Mouse (Mus musculus): ENCODE results near the gene Secisbp2. TPM values are rescaled to one million over a fixed set of nuclear protein-coding genes. Genes with fewer than 3 reads are reported as not detected.
A peak's percentile ranks its signal among the peaks of the same experiment; 100 is the strongest.

Secisbp2 gene
- total RNA-seq, 2 experiments from 2014 or later = 19.0 to 21.7 TPM

DNA sequence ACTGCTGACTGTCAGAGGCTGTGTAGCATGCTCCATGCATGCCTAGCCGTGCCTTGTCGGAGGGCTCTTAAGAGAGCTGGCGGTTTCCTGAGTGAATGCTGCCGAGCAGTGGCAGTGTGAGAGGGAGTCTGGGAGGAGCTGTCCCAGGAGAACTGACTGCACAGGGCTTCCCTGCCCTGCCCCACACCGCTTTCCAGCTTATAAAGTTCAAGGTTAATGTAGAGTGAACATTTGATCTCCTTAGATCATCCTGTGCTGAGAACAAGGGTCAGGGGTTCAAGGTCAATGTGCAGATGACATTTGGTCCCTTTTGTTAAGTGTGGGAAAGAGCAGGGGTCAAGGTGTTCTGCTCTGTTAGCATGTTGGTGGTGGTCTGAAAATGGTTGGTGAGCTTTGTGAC, 29.6 kb downstream of the Secisbp2 start:
- no peak for DNase-seq (ENCODE audit: low spot score in 2 of 2)

DNA sequence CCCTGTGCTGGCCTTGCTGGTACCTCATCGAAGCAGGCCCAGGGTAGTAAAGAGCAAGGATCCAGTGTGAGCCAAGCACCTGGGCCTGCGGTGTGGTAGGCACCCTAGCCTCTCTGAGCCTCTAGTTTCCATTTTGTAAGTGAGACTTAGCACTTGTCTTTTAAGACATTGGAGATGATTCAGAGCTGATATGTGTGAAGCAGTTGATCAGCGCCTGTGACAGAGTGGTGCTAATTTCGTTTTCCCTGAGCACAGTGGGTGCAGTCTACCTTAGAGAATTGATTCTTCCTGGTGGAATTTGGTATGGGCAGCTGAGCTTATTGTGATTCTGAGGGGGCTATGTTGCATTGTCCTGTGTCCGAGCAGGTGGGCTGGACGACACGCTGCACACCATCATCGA, 30.1 kb downstream of the Secisbp2 start:
- DNase-seq (ENCODE audit: low spot score in 2 of 2) = no peak

DNA sequence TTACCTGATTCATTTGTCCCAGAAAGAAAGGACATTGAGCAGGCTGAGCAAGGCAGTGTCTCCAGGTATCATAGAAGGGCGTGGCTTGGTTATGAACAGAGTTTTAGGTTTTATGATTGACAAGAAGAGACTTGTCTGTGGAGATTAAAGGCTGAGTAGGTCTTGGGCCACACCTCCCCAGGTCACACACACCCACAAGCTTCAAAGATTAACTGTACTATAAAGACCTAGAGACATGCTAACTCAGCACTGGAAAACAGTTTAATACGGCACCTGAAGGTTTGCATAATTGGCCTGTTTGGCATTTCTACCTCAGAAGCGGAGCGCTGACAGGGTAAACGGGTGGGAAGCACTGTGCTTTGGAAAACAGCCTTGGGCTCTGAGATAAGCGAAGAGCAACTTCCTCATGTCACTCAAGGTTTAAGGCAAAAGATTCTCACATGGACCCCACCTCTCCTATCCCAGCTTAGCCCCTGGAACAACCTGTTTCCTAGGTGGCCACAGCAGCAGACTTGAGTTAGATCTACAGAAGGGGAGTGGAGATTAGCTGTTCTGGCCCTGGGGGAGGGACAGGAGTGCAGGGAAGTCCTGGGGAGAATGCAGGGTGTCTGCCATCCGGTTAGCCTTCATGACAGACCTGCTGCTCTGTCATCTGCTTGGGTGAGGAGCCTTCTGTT, 33.9 kb downstream of the Secisbp2 start:
- no peak for DNase-seq (ENCODE audit: low spot score in 2 of 2)

DNA sequence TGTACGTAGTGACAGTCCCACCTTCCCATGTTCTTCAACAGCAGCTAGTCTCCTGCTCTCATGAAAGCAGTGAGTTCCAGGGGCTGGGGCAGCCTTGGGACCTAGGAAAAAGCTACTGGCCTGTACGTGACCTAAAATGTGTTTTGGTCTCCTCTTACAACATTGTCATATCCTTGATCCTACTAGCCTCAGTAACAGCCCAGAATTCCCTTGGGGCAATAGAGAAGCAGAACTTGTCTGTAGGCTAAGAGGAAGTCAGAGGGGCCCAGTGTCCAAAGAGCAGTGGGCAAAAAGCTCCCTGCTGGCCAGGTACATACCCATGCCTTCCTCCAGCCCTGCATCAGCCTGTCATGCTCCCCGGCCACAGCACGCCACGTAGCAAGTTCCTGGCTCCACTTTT, 35.5 kb downstream of the Secisbp2 start:
- DNase-seq (ENCODE audit: low spot score in 2 of 2) = no peak

DNA sequence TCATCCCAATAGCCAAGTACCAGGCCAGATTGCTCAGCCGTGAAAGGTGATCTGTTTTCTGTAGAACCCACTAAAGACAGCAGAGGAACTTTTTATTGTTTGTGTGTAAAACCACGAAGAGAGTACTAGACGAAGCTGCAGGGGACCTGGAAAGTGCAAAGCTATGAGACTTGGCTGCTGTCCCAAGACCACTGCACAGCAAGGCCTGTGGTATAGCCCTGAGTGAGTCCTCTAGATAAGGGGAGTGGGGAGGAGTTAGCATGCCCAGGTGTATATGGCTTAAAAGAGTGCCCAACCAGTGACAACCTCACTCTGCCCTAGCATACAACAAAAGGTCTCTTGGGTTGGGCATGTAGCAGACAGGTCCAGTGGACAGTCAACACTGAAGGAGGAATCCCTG, 37.2 kb downstream of the Secisbp2 start:
- no peak for DNase-seq (ENCODE audit: low spot score in 2 of 2)

DNA sequence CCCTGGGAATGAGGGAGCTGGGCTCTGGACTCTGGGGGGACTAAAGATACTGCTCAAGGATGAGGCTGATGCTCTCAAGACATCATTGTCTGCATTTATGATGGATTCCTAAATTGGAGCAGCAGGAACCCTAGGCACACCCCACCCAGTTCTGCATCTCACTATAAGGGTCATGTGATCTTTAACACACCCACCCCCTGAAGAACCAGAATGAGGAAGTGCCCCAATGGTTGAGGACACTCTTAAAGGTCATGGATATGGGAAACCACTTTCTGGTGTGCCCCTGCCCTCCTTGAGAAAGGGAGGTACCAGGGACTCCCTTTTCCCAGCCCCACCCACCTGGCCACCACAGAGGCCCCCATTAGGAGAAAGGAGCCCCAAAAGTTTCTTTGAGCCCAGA, 45.0 kb downstream of the Secisbp2 start:
- DNase-seq (ENCODE audit: low spot score in 2 of 2) = no peak

DNA sequence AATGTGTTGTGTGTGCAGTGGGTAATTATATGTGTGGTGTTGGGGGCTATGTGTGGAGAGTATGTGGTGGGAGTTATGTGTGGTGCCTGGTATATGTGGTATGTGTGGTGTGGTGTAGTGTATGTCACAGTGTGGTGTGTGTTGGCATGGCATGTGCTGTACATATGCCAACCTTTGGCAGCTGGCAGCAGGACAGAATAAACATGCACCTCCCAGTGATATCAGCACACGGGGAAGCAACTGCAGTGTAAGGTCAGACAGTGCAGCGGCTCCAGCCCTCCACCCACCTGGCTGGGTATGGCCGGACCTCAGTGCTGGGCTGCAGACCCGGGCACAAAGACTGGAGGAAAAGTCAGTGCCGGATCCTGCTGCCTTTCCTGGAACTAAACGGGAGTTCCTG, 46.0 kb downstream of the Secisbp2 start:
- DNase-seq (ENCODE audit: low spot score in 2 of 2) = no peak

DNA sequence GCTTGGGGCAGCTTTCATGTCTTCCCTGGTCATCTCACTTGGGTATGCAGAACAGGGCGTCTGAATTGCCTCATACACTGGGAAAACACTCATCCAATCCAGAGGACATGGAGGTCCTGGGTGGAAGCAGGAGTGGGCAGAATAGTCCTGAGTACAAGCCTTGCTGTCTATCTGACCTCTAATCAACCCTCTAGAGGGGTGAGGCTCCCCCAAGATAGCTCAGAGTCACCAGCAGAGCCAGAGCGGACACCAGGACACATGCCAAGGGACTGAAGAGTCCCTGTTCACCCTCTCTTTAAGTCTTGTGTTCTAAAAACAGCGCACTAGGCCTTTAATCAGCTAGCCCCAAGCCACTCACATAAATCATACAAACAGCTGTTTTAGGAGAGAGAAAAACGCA, 46.4 kb downstream of the Secisbp2 start:
- DNase-seq (ENCODE audit: low spot score in 2 of 2) = no peak

DNA sequence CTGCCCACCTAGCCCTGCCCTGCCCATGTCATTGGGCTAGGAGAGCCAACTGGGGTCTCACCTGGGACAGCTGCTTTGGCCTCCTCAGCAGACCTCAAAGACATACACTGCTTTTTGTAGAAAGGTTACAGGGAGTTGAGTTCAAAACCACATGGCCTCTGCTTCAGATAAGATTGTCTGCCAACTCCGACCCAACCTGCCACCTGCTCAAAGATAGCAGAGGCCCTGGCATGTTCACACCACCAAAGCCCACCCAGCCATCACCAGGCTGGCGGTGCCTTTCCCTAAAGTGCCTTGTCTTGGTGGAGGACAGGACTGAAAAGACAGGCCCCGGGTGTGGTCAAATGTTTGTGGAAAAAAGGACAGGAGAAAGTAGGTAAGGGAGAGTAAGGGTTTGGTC, 46.8 kb downstream of the Secisbp2 start:
- no peak for DNase-seq (ENCODE audit: low spot score in 2 of 2)

DNA sequence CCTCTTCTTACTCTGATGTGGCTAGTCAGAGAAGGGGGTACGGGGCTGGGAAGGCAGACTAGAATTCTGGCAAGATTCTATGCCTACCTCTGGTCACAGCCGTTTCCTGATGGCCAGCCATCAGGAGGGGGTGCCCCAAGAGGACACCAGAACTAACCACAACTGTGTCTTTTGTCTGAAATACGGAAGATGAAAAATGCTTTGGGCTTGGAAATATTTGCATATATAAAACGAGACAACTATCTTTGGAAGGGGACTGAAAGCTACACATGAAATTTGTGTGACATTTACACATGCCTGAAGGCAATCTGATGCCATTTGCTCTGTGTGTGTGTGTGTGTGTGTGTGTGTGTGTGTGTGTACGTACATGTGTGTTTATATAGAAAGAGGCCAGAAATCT, 52.4 kb downstream of the Secisbp2 start:
- DNase-seq (ENCODE audit: low spot score in 2 of 2) = no peak

DNA sequence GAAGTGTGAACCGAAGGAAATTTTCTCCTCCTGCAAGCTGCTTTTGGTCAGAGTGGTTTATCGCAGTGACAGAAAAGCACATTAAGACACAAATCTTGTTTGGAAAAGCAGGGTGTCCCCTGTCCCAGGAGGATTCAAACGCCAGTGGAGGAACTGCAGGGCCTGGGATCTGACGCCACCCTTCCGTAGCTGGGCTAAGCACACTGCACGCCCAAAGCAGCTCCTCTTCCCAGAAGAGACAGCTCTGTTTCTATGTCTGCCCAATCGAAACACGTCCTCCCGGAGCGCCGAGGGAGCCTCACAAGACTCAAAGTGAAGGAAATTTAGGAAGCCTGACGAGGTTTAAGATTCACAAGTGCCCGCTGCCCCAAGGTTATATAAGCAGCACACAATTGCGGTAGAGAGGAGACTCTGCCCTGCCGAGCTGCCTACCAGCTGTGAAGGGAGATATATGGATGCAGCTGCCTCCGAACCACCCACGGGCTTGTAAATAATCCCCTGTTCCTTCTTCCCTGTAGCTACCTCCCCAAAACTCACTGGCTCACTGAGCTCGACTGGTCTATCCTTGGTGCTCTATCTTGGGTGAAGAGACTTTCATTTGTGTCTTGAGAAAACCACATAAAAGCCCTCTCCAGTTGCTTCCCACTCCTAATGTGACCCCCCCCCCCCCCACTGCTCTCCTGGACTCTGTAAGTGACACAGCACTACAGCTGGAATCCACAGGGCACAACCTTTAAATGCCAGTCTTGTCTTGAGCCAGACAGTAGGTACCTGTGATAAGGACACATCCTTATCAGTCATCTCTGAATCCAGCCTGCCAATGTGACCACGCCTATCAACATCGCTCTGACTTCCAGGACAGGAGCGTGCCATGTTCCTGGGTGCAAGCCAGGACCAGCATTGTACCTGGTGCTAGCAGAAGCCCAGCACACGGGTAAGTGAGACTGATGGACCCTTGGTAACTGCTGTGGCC, 54.7 kb downstream of the Secisbp2 start:
- no peak for DNase-seq (ENCODE audit: low spot score in 2 of 2)

DNA sequence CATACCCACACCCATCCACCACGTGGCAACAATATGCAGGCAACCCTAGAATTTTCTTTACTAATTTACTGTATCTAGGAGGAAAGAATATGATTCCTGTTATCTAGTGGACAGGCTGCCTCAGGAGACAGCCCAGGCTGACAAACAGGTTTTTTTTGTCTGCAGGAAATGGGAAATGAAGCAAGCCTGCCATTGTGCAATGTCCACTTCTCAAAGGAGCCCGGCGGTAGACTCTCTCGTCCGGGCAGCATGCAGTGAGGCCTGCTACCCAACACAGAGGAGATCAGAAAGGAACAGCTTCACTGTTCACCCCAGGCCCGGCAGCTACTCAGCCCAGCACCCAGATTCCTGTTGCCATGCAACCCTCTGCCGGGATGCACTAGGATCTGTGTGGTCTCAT, 59.2 kb downstream of the Secisbp2 start:
- DNase-seq (ENCODE audit: low spot score in 2 of 2) = no peak

DNA sequence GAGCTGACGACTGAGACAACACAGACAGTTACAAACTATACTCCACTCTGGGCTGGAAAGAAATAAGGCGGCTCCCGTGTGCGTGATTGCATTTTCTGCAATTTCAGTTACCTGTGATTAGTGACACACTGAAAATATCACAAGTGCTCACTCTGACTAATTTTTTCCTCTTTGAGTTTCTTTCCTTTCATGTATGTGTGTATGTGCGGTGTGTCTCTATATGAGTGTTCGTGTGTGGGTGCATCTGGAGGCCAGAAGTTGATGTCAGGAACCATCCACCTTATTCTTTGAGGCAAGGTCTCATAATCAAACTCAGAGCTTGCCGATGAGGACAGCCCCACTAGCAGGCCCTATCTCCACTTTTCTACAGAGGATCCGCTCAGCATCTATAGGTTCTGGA, 60.5 kb downstream of the Secisbp2 start:
- DNase-seq (ENCODE audit: low spot score in 2 of 2) = no peak

DNA sequence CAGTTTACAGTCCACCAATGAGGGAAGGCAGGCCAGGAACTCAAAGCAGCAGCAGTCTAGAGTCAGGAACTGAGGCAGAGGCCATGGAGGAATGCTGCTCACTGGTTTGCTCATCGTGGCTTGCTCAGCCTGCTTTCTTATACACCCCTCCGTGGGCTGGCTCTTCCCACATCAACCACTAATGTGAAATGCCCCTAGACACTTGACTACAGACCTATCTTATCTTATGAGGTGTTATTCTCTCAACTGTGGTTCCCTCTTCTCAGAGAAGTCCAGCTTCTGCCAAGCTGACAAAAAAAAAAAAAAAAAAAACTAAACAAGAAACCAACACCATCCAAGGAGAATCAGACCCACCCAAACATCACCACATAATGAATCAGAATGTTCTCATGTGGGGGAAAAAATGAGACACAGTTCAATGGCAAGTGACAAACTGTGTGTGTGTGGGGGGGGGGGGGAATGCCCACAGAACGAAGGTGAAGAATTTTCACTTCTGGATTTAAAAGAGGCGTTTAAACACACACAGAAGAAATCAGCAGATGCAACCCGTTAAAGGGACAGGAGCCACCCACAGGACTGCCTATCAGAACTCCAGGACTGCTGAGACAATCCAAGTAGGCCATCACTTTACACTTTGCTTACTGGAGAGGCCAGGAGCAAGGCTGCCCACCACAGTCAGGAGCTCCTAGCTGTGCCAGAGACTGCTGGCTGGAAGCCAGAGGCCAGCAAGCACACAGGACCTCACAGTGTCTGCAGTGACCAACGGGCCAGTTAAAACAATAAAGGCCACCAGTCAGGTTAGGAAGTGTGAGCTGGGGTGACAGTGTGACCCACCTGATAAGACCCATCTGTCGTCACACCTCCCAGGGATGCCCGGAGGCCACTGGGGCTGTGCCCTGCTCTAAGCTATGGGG, 65.1 kb downstream of the Secisbp2 start:
- DNase-seq (ENCODE audit: low spot score in 2 of 2) = peak in 1 of 2 experiments; percentile 26

DNA sequence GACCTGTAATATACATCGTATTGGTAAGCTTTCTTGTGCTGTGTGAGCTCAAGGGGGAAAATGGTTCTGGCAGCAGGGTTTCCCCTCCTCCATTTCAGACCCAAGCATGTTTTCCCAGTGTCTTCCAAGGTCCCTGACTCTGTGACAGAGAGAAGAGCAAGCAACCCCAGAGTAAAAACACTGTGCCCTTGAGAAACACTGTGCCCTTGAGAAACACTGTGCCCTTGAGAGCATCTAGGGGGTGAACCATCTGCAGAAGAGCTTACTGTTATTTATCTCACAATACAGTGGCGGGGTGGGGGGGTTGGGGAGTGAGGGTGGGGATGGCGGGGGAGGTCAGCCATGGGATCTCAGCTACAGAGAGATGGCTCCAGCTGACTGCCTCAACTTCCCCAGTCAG, 67.8 kb downstream of the Secisbp2 start:
- no peak for DNase-seq (ENCODE audit: low spot score in 2 of 2)

DNA sequence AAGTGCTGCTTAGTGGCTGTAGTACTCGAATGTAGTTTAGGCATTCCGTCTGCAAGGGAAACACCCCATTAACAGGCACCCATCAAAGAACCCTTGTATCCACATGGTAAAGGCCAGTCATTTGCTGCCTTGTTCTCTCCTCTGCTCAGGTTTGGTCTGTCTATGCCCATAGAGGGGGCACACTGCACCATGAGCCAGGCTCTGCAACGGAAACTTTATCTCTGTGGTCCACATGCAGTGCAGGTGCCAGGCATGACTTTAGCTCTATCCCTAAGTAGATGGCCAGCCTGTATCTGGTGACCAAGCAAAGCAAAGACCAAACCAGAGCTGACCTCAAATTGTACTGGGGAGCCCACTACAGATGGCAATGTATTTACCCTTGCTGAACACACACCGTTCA, 69.1 kb downstream of the Secisbp2 start:
- no peak for DNase-seq (ENCODE audit: low spot score in 2 of 2)

DNA sequence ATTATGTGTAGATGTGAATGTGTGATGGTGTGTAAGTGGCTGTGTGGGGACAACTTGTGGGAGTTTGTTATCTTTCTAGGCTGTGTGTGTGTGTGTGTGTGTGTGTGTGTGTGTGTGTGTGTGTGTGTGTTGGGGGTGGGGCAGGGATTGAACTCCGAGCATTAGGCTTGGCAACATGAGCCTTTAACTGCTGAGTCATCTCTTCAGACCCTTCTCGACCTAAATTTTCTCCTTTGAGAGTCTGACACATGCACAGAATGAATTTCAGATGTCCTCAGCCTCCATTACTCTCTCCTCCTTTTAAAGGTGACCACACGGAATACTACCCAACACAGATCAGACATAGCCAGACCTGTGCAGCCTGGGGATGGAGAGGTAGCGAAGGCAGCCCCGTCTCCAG, 71.6 kb downstream of the Secisbp2 start:
- DNase-seq (ENCODE audit: low spot score in 2 of 2) = no peak

DNA sequence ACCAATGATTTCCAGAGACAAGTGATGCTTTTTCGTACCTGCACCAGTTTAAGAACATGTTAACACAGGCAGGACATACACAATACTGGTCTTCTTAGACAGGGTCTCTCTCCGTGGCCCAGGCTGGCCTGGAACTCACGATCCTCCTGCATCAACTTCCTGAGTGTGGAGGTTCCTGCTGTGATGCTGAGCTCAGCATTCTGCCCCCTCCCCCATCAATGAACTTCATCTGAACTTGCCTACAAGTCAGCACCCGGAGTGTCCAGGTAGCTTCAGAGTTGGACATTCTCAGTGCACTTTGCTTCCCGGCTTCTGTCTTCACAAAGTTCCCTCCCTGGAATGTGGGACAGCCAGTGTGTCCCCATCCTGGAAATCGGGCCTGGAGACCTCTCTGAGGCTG, 73.1 kb downstream of the Secisbp2 start:
- no peak for DNase-seq (ENCODE audit: low spot score in 2 of 2)

DNA sequence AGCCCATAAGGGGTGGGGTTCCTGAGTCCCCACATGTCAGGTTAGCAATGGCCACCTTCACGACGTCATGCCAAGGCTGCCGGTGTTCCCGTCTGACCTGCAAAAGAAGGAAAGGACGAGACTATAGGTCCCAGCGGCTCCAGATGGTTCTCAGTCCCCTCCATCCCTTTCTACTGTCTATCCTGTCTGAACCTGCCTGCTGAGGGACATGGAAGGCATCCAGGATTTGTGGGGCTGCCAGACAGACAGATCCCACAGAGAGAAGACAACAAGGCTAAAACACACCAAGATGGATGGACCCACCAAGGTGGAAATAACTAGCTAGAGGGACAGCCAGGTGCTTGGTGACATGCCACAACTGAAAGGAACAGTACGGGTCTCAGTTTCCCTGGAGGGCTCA, 73.9 kb downstream of the Secisbp2 start:
- DNase-seq (ENCODE audit: low spot score in 2 of 2) = no peak

DNA sequence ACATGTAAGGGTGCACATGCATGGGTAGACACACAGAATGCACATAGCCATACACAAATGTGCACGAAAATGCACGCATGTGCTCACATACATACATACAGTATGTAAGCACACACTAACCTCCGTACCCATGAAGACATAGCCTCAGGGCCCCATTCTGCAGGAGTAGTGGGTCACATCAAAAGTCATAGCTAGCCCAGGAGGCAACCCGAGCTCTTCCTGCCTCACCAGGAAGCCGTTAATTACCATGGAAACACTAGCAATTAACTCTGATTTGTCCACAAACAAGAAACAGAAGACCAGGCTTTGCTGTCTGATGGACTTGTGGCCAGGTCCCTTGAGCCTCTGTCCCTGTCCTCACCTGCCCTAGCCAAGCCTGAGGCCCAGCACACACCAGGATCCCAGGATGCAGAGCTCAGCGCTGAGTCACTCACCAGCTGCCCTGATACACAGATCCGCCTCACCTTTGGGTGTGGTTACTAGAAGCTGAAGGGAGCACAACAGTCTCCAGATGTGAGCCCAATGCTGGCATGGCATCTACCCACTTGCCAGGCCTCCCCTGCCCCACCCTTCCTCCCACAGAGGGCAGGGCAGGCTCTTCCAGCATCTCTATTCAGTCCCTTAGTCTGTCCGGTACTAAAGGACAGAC, 74.6 kb downstream of the Secisbp2 start:
- no peak for DNase-seq (ENCODE audit: low spot score in 2 of 2)

DNA sequence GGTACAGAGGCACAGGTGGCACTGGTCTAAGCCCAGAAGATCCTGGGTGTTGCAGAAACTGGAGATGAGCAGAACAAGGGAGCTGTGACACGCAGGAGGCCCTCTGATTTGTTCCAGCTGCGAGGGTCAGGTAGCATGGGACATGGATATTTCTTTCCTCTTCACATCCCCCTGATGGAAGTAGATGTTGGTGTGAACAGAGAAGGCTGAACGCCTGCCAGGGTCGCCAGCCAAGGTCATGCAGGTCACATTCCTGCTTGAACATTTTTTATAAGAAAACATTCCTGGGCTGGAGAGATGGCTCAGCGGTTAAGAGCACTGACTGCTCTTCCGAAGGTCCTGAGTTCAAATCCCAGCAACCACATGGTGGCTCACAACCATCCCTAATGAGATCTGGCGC, 75.9 kb downstream of the Secisbp2 start:
- DNase-seq (ENCODE audit: low spot score in 2 of 2) = no peak

Data from adrenal gland, adult 18-20 months (tissue).